Mouse (Mus musculus) spleen, adult 2 months (tissue): ENCODE data around the gene Erp29. TPM values are rescaled to one million over a fixed set of nuclear protein-coding genes. Genes with fewer than 3 reads are reported as not detected.

Source experiments
- DNase-seq, 2 experiments: peaks; one replicate each; pipeline versions ENCODE4 v3.0.0 to v3.0.0-alpha.2; 2012 to 2021; ENCODE audit warnings: low spot score in 2 of 2, low read depth in 1 of 2
- H3K27ac ChIP-seq: fragments of 200-500 bp; 2 replicates; pipeline ENCODE4 v1.5.1; 2012; ENCODE audit warnings: low read length, inconsistent platforms; ENCODE audit not compliant: insufficient read depth
- H3K27me3 ChIP-seq: fragments of 200-500 bp; 2 replicates; pipeline ENCODE4 v1.6.1; 2012; ENCODE audit warnings: mild to moderate bottlenecking, moderate library complexity, low read length, inconsistent platforms; ENCODE audit not compliant: control insufficient read depth, insufficient read depth
- H3K36me3 ChIP-seq: fragments of 200-500 bp; 2 replicates; pipeline ENCODE4 v1.6.1; 2012; ENCODE audit warnings: mild to moderate bottlenecking, low read length, inconsistent platforms; ENCODE audit not compliant: control insufficient read depth, insufficient read depth
- H3K4me1 ChIP-seq: fragments of 200-500 bp; 2 replicates; pipeline ENCODE4 v1.6.1; 2011; ENCODE audit warnings: inconsistent platforms; ENCODE audit not compliant: control insufficient read depth, insufficient read depth, insufficient read length
- H3K4me3 ChIP-seq: fragments of 200-500 bp; 2 replicates; pipeline ENCODE4 v1.5.1; 2011; ENCODE audit warnings: mild to moderate bottlenecking, inconsistent platforms; ENCODE audit not compliant: insufficient read depth, insufficient read length; ENCODE audit errors: extremely low read depth
- CTCF ChIP-seq: fragments of 200-500 bp; IDR thresholded peaks from 2 replicates; pipeline ENCODE4 v1.5.1; 2011; ENCODE audit warnings: mild to moderate bottlenecking, inconsistent platforms; ENCODE audit not compliant: insufficient read depth, insufficient read length, insufficient replicate concordance; ENCODE audit errors: extremely low read depth
- POLR2A ChIP-seq: fragments of 200-500 bp; IDR thresholded peaks from 2 replicates; pipeline ENCODE4 v1.6.1; 2011; ENCODE audit warnings: low read depth, low read length, inconsistent platforms
- WGBS: fragments of 180-500 bp; shearing (Covaris S2); methylation state at CpG from one replicate; pipeline ENCODE4 v1.1.7; 2018; 5-methylcytosine and 5-hydroxymethylcytosine counted together
- polyA plus RNA-seq: library from polyadenylated mRNA; depleted of rRNA; stranded (reverse); fragments of >200 nt; gene quantifications from 2 replicates; pipeline ENCODE4 v1.2.3, GENCODE M21; 2012

Erp29 gene
- polyA plus RNA-seq, 1 experiment = 47.5 TPM

GRCm38 (mm10) chr5:121423297-121423696 is 29.0 kb downstream of the Erp29 start:
- TF ChIP-seq POLR2A (no peak), CTCF (no peak)
- H3K27me3 ChIP-seq = no peaks in the 10 kb centered on the region
- no peaks in the 10 kb centered on the region for H3K4me1 ChIP-seq
- H3K4me3 ChIP-seq = no peak overlapping the region
- no peak overlapping the region for H3K27ac ChIP-seq
- peaks cover 56% of the 10 kb centered on the region for H3K36me3 ChIP-seq
- no peak for DNase-seq
- 94% methylated on average over 10 of the region's 10 CpGs for WGBS

DNA sequence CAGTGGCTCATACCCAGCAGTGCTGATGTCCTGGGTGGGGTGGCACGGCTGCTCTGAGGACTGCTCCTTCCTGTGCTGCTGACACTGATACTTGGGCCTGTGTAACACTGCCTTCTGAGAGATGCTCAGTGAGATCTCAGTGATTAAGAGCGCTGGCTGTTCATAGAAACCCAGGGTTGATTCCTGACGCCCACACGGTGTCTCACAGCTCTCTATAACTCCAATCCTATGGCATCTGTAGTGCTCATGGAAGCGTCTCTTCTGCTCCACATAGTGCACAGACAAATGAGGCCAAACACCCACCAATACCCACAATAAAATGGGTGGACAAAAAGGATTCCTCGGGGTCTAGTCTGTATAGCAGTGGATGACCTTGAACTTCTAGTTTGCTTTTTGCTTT is 29.5 kb downstream of the Erp29 start:
- no peak for DNase-seq
- 89% methylated on average over 6 of the region's 6 CpGs for WGBS
- no peak for TF ChIP-seq POLR2A
- no peak for TF ChIP-seq CTCF
- Histone ChIP-seq H3K4me3 (no peak overlapping the region), H3K4me1 (no peaks in the 10 kb centered on the region), H3K36me3 (peaks cover 55% of the 10 kb centered on the region), H3K27me3 (no peaks in the 10 kb centered on the region), H3K27ac (no peak overlapping the region)

DNA sequence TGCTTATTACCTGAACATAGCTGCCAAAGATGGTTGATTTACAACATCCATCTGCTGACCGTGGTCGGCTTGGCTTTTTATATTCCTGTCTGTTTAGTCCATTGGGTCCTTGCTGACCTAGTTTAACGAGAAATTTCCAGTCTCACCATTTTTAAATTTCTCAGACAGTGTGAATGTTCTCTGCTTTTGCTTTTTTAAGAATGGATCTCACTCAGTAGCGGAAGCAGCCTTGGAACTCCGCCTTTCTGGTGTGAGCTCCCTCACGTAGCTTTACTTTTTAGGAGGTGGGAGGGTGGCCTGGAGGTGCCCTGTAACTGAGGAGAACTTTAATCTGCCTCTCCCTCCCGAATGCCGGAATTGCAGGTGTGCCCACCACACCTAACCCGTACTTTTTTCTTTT is 31.6 kb downstream of the Erp29 start:
- DNase-seq = no peak
- 97% methylated on average over 9 of the region's 9 CpGs for WGBS
- Histone ChIP-seq H3K4me3 (no peak overlapping the region), H3K4me1 (no peaks in the 10 kb centered on the region), H3K27me3 (no peaks in the 10 kb centered on the region), H3K36me3 (peaks cover 54% of the 10 kb centered on the region), H3K27ac (no peak overlapping the region)
- TF ChIP-seq CTCF = no peak
- TF ChIP-seq POLR2A = no peak

GRCm38 (mm10) chr5:121410975-121411374 is 41.3 kb downstream of the Erp29 start:
- Histone ChIP-seq H3K36me3 (peaks cover 44% of the 10 kb centered on the region), H3K27ac (no peak overlapping the region), H3K27me3 (no peaks in the 10 kb centered on the region), H3K4me1 (no peaks in the 10 kb centered on the region), H3K4me3 (no peak overlapping the region)
- TF ChIP-seq CTCF (no peak), POLR2A (no peak)
- WGBS = 94% methylated on average over 4 of the region's 4 CpGs
- DNase-seq = no peak

DNA sequence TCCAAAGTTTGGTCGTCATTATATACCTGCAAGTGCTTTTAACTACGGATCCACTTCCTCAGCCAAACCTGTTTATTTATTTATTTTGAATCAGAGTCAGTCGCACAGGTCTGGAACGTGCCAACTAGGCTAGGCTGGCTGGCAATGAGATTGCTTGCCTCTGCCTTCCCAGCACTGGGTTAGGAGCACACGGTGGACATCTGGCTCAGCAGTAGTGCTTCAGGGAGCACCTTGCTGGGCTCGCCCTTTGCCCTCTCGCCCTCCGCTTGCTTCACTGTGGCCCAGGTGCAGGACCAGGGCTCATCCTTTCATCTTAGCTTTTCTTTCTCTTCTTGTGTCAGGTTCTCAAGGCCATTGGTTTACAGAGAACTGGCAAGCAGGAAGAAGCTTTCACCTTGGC is 44.5 kb downstream of the Erp29 start:
- TF ChIP-seq POLR2A = no peak
- TF ChIP-seq CTCF = no peak
- H3K27ac ChIP-seq = no peak overlapping the region
- H3K4me1 ChIP-seq = no peaks in the 10 kb centered on the region
- no peak overlapping the region for H3K4me3 ChIP-seq
- 94% methylated on average over 8 of the region's 8 CpGs for WGBS
- DNase-seq = no peak
- H3K36me3 ChIP-seq = peaks cover 22% of the 10 kb centered on the region
- no peaks in the 10 kb centered on the region for H3K27me3 ChIP-seq

DNA sequence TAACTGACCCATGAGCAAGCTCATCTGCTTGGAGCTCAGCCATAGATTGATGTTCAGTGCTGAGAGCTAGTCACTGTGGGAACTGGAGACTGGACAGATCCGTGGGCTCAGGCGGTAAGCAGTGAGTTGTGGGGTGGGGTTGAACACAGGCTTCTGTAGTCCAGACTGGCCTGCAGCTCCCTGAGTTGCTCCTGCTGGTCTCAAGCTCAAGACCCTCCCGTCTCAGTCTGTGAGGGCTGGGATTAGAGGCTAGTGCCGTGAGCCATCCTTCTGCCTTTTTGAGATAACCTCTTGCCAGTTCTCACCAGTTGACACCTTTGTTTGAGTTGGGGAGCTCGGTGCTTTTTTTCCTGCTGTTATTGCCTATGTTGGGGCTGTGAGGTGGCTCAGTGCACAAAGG is 51.5 kb downstream of the Erp29 start:
- Histone ChIP-seq H3K36me3 (no peaks in the 10 kb centered on the region; the same call in 1 of the 2 replicates), H3K4me3 (no peak overlapping the region), H3K27ac (no peak overlapping the region), H3K4me1 (peaks cover 12% of the 10 kb centered on the region), H3K27me3 (no peaks in the 10 kb centered on the region)
- no peak for DNase-seq
- WGBS = 76% methylated on average over 5 of the region's 5 CpGs
- TF ChIP-seq POLR2A (no peak), CTCF (no peak)

DNA sequence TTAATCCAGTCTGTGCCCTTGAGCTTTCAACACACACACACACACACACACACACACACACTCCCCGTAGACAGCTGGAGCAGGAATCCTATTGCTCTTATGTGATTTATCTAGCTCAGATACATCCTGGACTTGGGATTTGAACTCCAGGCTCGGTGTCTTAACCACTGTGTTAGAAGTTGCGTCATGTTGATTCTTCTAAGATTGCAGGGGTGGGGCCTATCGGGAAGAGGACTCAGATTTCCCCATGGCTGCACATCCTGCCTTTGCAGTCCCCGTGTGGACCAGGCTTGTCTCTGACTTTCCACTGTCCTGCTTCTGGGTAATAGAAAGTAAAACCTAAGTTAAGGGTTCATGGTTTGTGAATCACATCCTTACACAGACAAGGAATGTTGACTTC is 52.2 kb downstream of the Erp29 start:
- no peak overlapping the region for H3K4me3 ChIP-seq
- DNase-seq = no peak
- no peaks in the 10 kb centered on the region for H3K36me3 ChIP-seq
- peaks cover 12% of the 10 kb centered on the region for H3K4me1 ChIP-seq
- H3K27me3 ChIP-seq = no peaks in the 10 kb centered on the region
- 56% methylated on average over 5 of the region's 5 CpGs for WGBS
- TF ChIP-seq POLR2A (no peak), CTCF (no peak)
- no peak overlapping the region for H3K27ac ChIP-seq
